Mouse (Mus musculus) splenic B cell, adult 2 months (primary cell): ENCODE measurements around the gene Hspbap1.

Experiments used
- DNase-seq: peaks from one replicate; pipeline ENCODE4 v3.0.0-alpha.2; 2011; ENCODE audit warnings: low read depth, low spot score
- H3K27me3 ChIP-seq: 2 replicates; pipeline ENCODE4 v1.6.1; 2012; ENCODE audit warnings: mild to moderate bottlenecking, low read length, moderate library complexity, mixed read lengths; ENCODE audit not compliant: control insufficient read depth, poor library complexity, insufficient read depth, severe bottlenecking
- H3K36me3 ChIP-seq: 2 replicates; pipeline ENCODE4 v1.6.1; 2012; ENCODE audit warnings: mild to moderate bottlenecking, low read length, moderate library complexity, mixed read lengths; ENCODE audit not compliant: control insufficient read depth, poor library complexity, insufficient read depth, severe bottlenecking

Gene Hspbap1

DNA sequence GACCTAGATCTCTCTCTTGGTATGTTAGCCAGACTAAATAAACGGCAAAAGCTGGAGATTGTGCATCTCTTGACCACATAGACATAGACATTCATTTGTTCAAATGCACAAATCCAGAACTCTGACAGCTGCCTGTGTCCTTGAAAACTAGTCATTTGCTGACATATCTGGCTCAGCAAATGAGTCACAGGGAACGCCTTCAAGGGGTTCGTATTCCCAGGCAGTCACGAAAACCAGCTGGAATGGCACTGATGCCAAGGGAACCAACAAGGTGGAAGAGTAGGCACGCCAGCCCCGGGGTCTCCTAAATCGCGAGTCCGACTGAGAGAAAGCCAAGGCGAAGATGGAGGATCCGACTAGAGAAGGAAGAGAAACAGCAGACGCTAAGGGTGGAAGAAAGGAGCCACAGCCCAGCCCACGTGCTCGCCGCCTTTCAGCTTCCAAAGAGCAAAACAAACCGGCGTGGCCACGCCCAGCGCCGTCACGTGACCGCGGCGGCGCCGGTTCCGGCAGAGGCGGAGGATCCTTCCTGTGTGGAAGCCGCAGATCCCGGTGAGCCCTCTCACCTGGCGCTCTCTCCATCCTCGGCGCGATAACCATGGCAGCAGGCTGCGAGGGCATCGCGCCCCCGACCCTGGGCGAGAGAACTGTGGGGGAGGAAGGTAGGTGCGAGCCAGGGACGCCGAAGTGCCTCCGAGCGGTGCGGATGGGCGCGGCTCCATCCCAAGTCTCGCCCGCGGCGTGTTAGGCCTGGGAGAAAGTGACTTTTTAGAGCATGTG is at the start of gene Hspbap1:
Hspbap1 (plus strand) TSS at position 498 of the 780 bp plus-strand sequence.
- Histone ChIP-seq H3K27me3 (no peaks in the 10 kb centered on the region), H3K36me3 (no peaks in the 10 kb centered on the region)
- DNase-seq: peak; percentile 90

DNA sequence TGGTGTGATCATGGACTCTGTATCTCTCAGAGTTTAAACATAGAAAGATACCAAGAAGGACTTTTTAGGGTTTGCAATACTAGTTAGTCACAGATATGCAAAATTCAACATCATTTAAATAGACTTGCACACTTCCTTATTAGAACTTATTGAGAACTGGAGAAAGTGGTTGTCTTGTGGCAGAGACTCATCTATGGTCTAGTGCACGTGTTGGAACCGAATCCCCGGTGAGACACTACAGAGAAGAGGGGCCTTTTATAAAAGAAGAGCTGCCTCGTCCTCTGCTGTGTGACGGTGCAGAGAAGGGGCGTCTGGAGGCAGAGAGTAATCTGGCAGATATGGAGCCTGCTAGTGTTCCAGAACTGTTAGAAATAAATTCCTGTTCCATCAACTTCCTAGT is 45.6 kb upstream of the Hspbap1 start:
- Histone ChIP-seq H3K27me3 (no peaks in the 10 kb centered on the region), H3K36me3 (no peaks in the 10 kb centered on the region)
- no peak for DNase-seq

DNA sequence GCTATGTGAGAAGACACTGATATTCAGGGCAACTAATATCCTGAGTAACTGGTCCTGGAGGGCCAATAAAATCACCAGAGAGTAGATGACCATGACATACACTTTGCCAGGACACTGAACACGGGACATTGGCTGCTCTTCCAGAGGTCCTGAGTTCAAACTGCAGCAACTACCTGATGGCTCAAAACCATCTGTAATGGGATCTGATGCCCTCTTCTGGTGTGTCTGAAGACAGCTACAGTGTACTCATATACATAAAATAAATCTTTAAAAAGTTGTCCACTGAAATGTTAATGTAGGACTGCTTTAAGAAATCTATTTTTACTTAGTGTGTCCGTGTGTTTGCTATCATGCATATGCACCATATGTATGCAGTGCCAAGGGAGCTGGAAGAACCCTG is 43.6 kb upstream of the Hspbap1 start:
- Histone ChIP-seq H3K36me3 (no peaks in the 10 kb centered on the region), H3K27me3 (no peaks in the 10 kb centered on the region)
- no peak for DNase-seq

DNA sequence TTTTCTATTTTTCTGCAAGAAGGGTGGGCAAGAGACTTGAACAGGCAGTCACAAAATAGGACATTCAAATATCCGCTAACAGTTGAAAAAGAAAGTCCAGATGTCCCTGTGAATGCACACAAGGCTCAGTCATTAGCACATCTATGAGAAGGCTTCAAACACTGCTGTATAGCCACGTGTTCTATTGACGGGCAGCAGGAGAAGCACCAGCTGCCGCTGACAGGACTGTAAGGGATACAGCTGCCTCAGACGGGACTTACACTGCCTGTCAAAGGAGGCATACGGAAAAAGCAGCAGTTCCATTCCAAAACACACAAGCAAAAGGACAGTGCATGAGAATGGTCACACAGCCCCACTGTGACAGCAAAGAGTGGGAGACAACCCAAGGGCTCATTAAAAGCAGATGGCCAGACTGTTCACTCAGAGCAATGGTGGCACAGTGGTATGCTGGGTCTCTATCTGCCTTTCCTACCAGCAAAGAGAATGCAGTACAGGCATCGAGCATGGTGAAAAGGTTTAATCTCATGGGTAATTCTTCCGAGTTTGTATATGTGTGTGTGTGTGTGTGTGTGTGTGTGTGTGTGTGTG is 40.9 kb upstream of the Hspbap1 start:
- no peak for DNase-seq
- no peaks in the 10 kb centered on the region for H3K36me3 ChIP-seq
- H3K27me3 ChIP-seq: no peaks in the 10 kb centered on the region

DNA sequence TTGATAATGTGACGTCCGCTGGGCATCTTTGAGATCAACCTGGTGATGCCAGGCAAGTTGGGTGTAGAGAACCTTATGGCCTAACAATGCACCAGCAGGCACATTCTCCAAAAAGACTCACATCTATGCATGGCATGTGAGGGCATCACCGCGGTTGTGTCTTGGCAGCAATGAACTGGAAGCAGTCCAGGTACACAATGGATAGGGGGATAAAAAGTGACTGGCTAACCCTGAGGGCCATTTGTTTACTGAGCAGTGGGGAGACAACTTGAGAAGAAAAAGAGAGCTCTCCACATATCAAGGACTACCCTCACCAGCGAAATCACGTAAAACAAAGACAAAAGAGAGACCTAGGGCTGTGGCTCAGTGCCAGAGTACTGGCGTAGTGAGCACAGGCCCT is 38.1 kb upstream of the Hspbap1 start:
- no peaks in the 10 kb centered on the region for H3K27me3 ChIP-seq
- DNase-seq: no peak

DNA sequence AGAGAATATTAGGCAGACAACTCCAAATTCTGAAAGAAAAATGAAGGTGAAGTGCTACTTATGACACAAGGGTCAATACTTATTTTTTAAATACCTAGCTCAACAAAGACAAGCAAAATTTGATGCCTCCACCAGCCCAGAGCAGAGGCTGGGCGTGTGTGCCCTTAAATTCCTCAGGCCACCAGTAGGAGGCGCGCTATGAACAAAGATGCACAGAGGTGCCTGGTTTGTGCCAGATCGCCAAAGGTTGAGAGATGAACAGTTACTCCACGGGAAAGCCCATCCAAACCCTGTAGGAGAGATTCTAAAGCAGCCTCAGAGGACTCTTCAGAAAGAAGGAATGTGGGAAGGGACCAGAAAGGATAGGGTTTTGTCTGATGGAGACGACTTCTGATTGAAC is 36.1 kb upstream of the Hspbap1 start:
- no peaks in the 10 kb centered on the region for H3K36me3 ChIP-seq

More for the DNA sequence above, 38.1 kb upstream of the Hspbap1 start:
- H3K36me3 ChIP-seq: no peaks in the 10 kb centered on the region

DNA sequence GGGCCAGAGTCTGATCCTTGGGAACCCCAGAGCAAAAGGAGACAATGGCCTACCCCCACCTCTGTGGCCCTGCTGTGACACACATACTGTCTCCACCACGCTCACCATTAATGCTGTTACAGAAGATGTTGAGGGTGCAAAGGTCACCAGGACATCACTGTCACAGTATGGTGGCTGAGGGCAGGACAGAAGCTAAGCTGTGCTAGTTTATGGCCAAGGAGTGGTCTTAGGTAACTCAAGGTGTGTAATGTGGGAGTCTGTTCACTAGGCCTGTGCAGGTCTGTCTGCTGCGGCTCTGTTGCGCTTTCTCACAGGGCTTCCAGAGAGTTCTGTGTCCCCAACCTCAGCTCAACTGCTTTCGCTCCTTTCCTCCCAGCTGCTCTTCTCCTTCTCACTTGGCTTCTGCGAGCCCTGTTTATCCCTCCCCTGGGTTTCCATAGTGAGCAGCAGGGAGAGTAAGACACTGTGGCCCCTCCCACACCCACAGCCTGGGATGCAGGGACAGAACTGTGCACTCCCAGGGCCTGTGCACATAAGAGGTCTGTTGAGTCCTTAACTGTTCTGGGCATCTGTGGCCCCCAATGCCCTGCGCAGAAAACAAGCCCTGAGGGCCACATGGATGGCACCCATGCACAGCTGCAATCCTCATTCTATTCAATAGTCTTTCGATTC is 31.9 kb upstream of the Hspbap1 start:
- Histone ChIP-seq H3K27me3 (no peaks in the 10 kb centered on the region), H3K36me3 (no peaks in the 10 kb centered on the region)
- no peak for DNase-seq

More for the DNA sequence above, 36.1 kb upstream of the Hspbap1 start:
- peak; percentile 81 for DNase-seq
- H3K27me3 ChIP-seq: no peaks in the 10 kb centered on the region

DNA sequence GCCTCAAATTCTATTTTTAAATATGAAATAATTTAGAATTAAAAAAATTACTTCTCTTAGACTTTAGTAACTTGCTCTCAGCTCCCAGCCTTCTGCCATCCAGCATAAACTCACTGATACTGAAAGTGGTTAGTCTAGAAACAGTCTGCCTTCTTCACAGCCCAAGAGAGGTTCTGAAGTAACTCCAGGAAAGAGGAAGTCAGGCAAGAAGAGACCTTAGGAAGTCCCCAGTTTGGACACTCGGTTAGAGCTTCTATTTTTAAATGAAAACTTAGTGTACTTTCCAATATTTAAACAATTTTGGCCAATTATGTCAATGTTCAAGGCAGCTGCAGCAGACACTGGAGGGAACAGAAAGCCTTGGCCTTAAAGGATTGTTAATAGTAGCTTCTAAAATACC is 30.6 kb upstream of the Hspbap1 start:
- Histone ChIP-seq H3K36me3 (no peaks in the 10 kb centered on the region), H3K27me3 (no peaks in the 10 kb centered on the region)
- peak; percentile 28 for DNase-seq

DNA sequence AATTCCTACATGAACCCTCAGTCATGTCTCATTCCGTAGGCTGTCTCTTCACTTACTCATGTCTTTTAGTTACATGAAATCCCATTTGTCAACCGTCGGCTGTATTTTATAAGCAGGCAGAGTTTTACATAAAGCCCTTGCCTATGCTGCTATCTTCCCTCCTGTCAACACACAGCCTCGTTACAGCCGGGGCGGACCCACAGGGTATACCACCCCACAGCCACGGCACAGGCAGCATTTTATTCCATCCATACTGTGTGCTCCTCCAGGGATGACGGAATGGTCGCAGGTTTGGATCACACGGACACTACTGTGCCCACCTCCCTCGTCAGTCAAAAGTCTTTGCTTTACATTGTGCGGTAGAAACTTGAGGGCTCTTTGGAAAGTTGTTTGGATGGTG is 29.8 kb upstream of the Hspbap1 start:
- Histone ChIP-seq H3K27me3 (no peaks in the 10 kb centered on the region), H3K36me3 (no peaks in the 10 kb centered on the region)
- DNase-seq: no peak

DNA sequence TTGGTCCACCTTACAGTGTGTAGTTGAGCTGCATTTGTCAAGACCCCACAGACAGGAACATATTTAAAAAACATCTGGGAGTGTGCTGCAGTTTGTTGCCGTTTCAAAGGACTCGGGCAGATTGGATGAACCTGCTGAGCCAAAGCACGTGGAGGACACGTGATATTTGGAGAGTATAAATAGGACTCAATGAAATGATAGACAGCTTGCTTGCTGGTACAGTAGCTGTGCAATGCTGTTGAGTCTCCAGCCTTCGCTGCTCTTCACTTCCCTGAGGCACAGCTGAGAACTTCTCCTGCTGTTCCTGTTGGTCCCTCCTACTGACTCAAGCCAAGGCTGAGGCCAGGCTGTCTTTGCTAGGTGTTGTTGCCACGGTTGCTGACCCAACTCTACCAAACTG is 29.2 kb upstream of the Hspbap1 start:
- no peak for DNase-seq
- Histone ChIP-seq H3K36me3 (no peaks in the 10 kb centered on the region), H3K27me3 (no peaks in the 10 kb centered on the region)

DNA sequence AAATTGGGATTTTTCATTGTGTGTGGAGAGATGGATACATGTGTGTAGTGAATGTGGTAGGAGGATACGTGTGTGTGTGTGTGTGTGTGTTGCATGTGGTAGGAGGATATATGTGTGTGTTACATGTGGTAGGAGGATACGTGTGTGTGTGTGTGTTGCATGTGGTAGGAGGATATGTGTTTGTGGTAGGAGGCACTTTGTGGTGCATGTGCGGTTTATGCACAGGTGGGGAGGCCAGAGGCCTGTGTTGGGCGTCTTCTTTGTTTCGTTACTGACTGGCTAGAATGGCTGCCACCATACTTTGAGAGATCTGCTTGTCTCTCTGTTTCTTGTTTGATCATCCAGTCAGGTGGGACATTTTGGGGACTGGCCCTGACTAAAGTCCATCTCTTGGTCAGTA is 28.6 kb upstream of the Hspbap1 start:
- H3K27me3 ChIP-seq: no peaks in the 10 kb centered on the region
- DNase-seq: no peak
- no peaks in the 10 kb centered on the region for H3K36me3 ChIP-seq

DNA sequence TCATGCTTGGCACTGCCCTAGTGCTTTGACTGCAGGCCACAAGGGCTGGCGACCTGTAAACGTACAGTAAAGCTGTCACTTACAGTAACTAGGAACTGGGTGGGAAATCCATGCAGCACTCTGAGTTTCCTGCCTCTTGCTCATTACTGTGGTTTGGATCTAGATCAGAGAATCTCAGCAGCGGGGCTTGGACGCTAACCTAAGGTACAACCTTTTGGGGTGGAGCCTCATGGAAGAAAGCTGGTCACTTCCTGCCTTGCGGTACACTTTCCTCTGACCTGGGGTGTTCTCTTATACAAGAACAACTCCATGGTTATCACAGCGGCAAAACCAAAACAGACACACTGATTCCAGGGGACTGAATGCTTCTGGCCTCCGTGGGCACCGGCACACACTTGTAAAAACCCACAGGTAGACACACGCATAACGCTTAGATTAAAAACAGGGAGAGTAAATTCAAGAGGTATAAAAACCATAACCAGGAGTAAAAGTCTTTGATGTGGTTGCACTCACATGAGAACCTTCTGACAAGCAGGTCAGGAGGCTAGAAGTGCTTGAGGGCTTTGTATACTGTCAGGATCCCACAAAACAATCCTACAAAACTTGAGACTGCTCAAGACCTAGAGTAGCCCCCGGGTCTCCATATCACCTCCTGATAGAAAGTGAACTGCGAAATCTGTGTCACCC is 27.8 kb upstream of the Hspbap1 start:
- DNase-seq: peak; percentile 33
- H3K36me3 ChIP-seq: no peaks in the 10 kb centered on the region
- no peaks in the 10 kb centered on the region for H3K27me3 ChIP-seq

DNA sequence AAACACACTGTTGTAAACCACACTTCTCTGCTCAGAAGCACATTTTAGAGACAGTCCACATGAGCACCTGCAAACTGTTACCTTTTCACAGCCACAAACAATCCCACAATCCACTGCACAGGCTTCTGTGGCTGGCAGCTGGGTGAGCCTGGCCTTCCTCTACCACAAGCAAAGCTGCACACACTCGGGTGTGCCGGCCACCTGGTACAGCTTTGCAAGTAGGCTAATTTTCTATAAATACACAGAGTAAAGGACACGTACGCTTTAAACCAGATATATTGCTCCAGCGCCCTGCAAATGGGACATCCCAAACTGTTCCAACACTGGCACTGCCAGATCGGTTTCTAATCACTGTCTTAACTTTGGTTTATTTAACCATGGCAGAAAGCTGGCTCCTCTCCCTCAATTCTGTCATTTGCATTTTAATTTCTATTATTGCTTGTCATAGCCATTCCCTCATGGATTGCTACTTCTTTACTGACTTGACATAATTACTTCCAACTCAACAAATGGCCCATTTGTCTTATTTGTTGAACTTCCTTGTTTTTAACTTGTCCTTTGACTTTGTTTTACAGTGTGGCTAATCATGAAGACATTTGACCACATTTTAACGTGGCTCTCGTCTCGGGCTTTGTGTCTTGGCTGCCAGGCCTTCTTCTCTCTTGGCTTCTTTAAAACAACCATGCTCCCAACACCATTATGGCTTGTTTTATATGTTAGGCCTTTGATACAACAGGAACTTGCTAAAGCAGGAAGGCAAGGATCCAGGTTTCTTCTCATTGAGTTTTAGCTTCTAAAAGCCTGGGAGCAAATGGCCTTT is 22.5 kb upstream of the Hspbap1 start:
- no peaks in the 10 kb centered on the region for H3K27me3 ChIP-seq
- peak; percentile 15 for DNase-seq
- no peaks in the 10 kb centered on the region for H3K36me3 ChIP-seq

DNA sequence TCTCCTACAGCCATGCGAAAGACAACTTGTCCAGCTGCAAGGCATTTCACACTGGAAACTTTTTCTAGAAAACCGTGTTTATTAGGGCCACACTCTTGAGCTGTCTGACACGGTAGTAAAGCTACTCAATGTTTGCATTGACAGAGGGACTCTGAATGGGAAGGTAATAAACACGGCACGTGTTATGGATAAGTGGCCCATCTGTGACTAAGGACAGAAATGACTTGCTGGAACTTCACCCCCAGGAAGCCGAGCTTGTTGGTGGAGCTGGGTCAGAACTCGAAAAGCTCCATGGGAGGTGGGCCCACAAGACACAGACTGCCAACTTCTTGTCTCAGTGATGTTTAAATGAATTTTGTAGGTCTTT is 22.0 kb upstream of the Hspbap1 start:
- Histone ChIP-seq H3K36me3 (no peaks in the 10 kb centered on the region), H3K27me3 (no peaks in the 10 kb centered on the region)
- no peak for DNase-seq
